Mouse (Mus musculus) ES-Bruce4 (cell line): ENCODE results near the gene Lgr4.

ENCODE experiments used
- CTCF ChIP-seq: IDR thresholded peaks from one replicate; pipeline ENCODE4 v1.8.1; 2011; ENCODE audit warnings: low read depth, low read length
- EP300 ChIP-seq: IDR thresholded peaks from 2 replicates; pipeline ENCODE4 v1.6.1; 2011; ENCODE audit warnings: low read depth, low read length; ENCODE audit not compliant: insufficient read depth
- POLR2A ChIP-seq: IDR thresholded peaks from one replicate; pipeline ENCODE4 v1.8.1; 2011; ENCODE audit warnings: low read length; ENCODE audit not compliant: insufficient read depth

- no peak for TF ChIP-seq CTCF
- TF ChIP-seq POLR2A, result no peak
- TF ChIP-seq EP300, result no peak
Measured at GRCm38 (mm10) chr2:109995061-109995460, 77.6 kb downstream of the Lgr4 start.
